Mouse (Mus musculus) heart, postnatal 0 days (tissue): ENCODE measurements around the gene Gm44502.

Source experiments
- CTCF ChIP-seq: IDR thresholded peaks from 2 replicates; pipeline ENCODE4 v1.5.1; 2016; ENCODE audit warnings: antibody characterized with exemption, control low read depth, low read depth
- EP300 ChIP-seq: IDR thresholded peaks from 2 replicates; pipeline ENCODE4 v1.6.1; 2016; ENCODE audit warnings: antibody characterized with exemption, low read depth

DNA sequence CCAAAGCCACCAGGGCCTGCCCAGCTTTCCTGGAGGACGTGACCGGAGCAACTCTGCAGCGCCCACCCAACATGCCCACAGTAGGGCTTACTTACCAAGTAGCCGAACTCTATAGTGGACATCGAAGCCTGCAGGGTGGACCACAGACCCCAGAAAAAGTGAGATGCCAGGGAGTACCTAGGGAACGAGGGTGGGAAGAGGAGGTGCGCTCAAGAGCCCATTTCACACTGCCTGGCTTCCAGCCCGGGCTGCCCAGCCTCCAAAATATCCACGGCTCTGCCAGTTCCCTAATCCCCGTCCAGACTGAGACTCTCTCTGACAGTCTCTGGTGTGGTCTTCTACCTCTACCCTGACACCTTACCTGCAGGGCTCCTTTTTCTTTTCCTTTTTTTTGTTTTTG is 2.8 kb downstream of the Gm44502 start:
- TF ChIP-seq CTCF, result no peak
- no peak for TF ChIP-seq EP300
